Mouse (Mus musculus): ENCODE data around the gene Prex1. TPM values are rescaled to one million over a fixed set of nuclear protein-coding genes. Genes with fewer than 3 reads are reported as not detected.
"Not testable (repeated sequence)": the region's sequence is repeated elsewhere in the genome, so short reads cannot be mapped to it uniquely, and the experiment has no call there.

Prex1 gene
- polyA plus RNA-seq, 1 experiment from 2014 or later, result 27.4 TPM

DNA sequence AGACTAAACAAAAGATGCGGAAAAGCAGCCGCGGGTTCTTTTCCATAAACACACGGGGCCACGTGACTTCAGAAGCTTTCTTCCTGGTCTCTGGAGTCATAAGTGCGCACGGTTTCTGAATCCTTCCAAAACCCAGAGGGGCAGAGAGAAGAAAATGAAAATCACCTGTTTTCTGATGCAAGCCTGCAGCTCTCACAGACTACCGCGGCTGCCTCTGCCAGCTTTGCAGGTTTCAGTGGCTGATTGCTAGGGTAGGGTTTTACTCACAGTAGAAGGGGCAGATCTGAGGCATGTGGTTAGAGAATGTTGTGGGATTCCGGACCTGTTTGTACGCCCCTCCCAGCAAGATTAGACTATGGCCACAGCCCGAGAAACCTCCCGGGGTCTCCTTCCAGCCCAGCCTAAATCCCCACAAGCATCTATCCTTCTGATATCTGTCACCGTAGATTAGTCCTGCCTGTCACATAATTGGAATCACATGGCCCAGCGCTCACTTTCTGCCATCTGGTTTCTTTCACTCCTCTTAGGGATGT, 21.9 kb upstream of the Prex1 start:
- WGBS, result 30% methylated on average over 15 of the region's 15 CpGs
- Histone ChIP-seq H3K9ac (no peak overlapping the region), H3K36me3 (no peaks in the 10 kb centered on the region), H3K9me3 (no peaks in the 10 kb centered on the region), H3K27me3 (no peaks in the 10 kb centered on the region), H3K27ac (replicated peaks) (peak overlapping the region; percentile 35), H3K4me1 (replicated peaks) (peaks cover 10% of the 10 kb centered on the region), H3K4me3 (no peak overlapping the region), H3K4me2 (peak overlapping the region; percentile 43)
- ATAC-seq (ENCODE audit: low FRiP score, low read depth), result no peak

DNA sequence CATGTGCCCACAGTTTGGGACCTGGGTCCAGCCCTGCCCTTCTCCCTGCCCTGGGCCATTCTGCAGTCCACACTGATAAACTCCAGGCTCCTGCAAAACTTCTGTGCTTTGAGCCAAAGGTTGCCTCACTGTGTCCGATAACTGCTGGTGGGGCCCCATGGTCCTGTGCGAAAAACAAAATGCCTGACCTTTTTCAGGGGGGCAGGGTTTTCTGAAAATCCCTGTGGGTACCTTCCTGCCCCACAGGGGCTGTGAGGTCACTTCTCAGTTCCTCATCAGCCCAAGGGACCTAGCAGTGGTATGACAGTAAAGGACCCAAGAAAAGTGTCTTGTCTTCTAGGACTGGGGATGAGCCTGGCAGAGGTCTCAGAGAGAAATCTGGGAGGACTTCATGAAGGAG, 19.2 kb upstream of the Prex1 start:
- Histone ChIP-seq H3K4me3 (no peak overlapping the region), H3K27ac (replicated peaks) (no peak overlapping the region), H3K4me1 (replicated peaks) (peaks cover 23% of the 10 kb centered on the region), H3K36me3 (no peaks in the 10 kb centered on the region), H3K4me2 (no peak overlapping the region), H3K27me3 (no peaks in the 10 kb centered on the region), H3K9me3 (no peaks in the 10 kb centered on the region), H3K9ac (no peak overlapping the region)
- ATAC-seq (ENCODE audit: low FRiP score, low read depth), result no peak
- WGBS, result 93% methylated on average over 2 of the region's 2 CpGs

DNA sequence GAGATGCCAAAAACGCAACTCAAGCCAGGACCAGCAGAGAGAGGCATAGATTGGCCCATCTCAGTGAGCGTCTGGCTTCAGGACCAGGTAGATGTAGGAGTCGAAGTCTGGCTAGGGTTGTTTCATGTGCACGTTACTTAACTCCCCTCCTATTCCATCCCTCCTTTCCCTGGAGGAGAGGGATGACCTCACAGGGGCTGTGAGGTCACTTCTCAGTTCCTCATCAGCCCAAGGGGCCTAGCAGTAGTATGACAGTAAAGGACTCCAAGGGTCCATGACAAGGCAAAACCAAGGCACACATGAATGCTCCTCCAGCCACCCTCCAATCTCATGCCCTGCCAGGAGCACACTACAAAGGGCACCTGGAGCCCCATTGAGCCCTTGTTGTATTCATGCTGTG, 18.5 kb upstream of the Prex1 start:
- H3K4me2 ChIP-seq, result no peak overlapping the region
- WGBS, result 93% methylated on average over 4 of the region's 4 CpGs
- H3K27ac ChIP-seq (replicated peaks), result no peak overlapping the region
- no peaks in the 10 kb centered on the region for H3K36me3 ChIP-seq
- no peaks in the 10 kb centered on the region for H3K9me3 ChIP-seq
- no peak for ATAC-seq (ENCODE audit: low FRiP score, low read depth)
- H3K27me3 ChIP-seq, result no peaks in the 10 kb centered on the region
- peaks cover 25% of the 10 kb centered on the region for H3K4me1 ChIP-seq (replicated peaks)
- H3K9ac ChIP-seq, result no peak overlapping the region
- H3K4me3 ChIP-seq, result no peak overlapping the region

DNA sequence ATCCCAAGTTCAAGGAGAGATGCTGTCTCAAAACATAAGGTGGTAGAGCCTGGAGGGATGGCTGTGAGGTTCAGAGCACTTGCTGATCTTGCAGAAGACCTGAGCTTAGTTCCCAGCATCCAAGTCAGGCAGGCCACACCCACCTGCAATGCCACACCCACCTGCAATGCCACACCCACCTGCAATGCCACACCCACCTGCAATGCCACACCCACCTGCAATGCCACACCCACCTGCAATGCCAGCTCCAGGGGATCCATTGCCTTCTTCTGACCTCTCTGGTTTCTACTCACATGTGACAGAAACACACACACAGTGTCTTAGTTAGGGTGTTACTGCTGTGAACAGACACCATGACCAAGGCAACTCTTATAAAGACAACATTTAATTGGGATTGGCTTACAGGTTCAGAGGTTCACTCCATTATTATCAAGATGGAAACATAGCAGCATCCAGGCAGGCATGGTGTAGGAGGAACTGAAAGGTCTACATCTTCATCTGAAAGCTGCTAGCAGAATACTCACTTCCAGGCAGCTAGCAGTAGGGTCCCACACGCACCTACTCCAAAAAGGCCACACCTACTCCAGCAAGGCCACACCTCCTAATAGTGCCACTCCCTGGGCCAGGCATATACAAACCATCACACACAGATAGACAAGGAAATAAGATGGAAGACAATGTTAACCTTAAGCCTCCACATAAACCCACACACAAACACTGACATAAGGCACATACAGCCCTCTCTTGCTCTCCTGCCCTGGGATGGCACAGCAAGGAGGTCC, 17.7 kb upstream of the Prex1 start:
- peaks cover 28% of the 10 kb centered on the region for H3K4me1 ChIP-seq (replicated peaks)
- ATAC-seq (ENCODE audit: low FRiP score, low read depth); H3K27me3 ChIP-seq; H3K4me3 ChIP-seq; H3K27ac ChIP-seq (replicated peaks); H3K4me2 ChIP-seq; H3K9ac ChIP-seq; H3K9me3 ChIP-seq; H3K36me3 ChIP-seq: not testable (repeated sequence)
- 91% methylated on average over 1 of the region's 1 CpGs for WGBS

DNA sequence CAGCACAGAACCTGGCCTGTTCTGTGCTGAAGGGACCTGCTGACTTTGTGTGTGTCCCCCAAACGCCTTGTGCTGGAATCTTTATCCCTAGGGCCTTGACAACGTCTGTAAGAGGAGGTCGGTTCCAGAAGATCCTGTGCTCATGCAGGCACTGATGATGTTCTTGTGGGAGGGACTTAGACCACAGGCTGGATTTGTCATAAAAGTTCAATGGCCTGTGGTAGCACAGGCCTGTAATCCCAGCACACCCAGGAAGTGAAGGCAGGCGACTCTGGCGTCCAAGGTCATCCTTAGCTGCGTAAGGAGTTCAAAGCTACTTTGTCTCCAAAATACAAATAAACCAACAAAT, 16.9 kb upstream of the Prex1 start:
- no peak for ATAC-seq (ENCODE audit: low FRiP score, low read depth)

DNA sequence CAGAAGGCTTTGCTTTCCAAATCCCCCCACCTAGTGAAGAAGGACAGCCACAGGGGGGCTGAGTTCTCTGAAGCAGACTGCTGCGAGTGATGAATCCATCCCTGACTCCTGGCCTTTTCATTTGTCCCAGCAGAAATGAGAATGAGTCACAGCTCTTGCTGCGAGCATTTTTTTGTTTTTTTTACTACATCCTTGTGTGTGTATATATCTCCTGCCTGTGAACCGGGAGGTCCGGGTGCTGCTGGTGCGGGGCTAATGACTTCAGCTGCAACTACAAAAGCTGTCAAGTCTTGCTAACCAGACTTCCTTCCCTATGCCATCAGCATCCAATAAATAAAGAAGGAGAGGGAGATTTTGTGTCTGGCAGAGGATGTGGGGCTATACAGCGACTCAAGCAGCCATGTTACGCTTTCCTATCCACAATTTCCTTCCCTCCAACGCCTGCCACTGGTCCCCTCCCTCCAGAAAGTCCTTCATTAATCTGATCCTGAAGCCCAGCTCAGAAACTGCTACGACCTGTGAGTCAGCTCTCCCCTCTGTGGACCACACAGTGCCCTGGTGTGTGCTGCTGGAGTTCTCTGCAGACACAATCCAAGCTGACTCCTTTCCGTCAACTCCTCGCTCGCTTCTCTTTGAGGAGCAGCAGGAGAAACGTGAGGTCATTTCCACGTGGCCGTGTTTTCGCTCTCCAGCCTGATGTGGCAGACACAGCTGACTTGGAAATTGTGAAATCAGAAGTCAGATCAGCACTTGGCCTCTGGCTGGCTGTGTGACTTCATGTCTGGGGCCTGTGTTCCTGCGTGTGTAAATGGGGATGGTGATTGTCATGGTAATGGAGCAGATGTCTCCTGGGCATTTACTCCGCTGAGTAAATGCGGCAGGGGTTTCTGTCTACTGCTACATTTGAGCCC, 16.3 kb upstream of the Prex1 start:
- no peak overlapping the region for H3K9ac ChIP-seq

More for the DNA sequence above, 16.9 kb upstream of the Prex1 start:
- peaks cover 24% of the 10 kb centered on the region for H3K4me1 ChIP-seq (replicated peaks)
- no peak overlapping the region for H3K4me3 ChIP-seq
- no peaks in the 10 kb centered on the region for H3K36me3 ChIP-seq
- H3K27me3 ChIP-seq, result no peaks in the 10 kb centered on the region
- H3K4me2 ChIP-seq, result peak overlapping the region; percentile 23
- peak overlapping the region; percentile 71 for H3K27ac ChIP-seq (replicated peaks)
- no peak overlapping the region for H3K9ac ChIP-seq
- 44% methylated on average over 6 of the region's 6 CpGs for WGBS
- H3K9me3 ChIP-seq, result no peaks in the 10 kb centered on the region

DNA sequence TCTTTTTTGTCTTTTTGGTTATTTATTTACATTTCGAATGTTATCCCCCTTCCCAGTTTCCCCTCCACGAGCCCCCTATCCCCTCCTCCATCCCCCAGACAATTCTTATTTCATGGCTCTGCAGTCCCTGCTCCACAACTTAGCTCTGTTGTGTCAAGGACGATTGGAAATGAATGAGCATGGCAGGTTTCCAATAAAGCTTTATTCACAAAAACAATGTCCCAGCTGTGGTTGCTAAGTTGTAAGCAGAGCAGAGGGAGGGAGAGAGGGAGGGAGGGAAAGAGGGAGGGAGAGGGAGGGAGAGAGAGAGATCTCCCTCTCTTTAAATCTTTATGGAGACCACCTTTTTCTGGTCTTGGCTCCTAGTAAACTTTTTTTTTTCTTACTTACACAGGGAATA, 15.4 kb upstream of the Prex1 start:
- no peak overlapping the region; the same call in 1 of the 2 replicates for H3K27ac ChIP-seq (replicated peaks)
- WGBS, result 24% methylated on average over 3 of the region's 3 CpGs
- no peak overlapping the region for H3K9ac ChIP-seq
- H3K27me3 ChIP-seq, result no peaks in the 10 kb centered on the region
- no peaks in the 10 kb centered on the region for H3K9me3 ChIP-seq
- H3K36me3 ChIP-seq, result no peaks in the 10 kb centered on the region
- no peak overlapping the region for H3K4me2 ChIP-seq
- no peak overlapping the region for H3K4me3 ChIP-seq
- ATAC-seq (ENCODE audit: low FRiP score, low read depth), result no peak
- peaks cover 21% of the 10 kb centered on the region for H3K4me1 ChIP-seq (replicated peaks)

More for the DNA sequence above, 16.3 kb upstream of the Prex1 start:
- Histone ChIP-seq H3K27ac (replicated peaks) (peak overlapping the region; percentile 71), H3K36me3 (no peaks in the 10 kb centered on the region), H3K27me3 (no peaks in the 10 kb centered on the region), H3K4me3 (no peak overlapping the region), H3K9me3 (no peaks in the 10 kb centered on the region), H3K4me2 (peak overlapping the region; percentile 23), H3K4me1 (replicated peaks) (peaks cover 21% of the 10 kb centered on the region)
- no peak for ATAC-seq (ENCODE audit: low FRiP score, low read depth)
- 7% methylated on average over 19 of the region's 19 CpGs for WGBS

DNA sequence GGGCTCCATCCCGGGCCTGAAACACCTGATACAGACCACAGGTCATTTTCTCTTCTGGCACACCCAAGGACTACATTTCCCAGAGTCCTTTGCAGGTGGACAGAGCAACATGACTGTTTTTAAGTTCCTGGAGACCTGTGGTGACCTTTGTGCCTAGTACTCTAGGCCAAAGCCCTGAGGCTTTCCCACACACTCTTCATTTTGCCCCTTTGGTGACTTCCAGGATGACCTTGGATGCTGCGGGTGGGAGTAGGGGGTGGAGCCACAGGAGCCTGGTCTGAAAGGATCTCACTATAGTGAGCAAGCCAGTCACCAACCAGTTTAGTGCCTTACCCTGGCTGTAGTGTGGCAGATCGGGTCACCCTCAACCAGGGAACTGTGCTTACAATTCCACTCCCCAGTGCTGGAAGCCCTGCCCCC, 14.6 kb upstream of the Prex1 start:
- Histone ChIP-seq H3K27me3 (no peaks in the 10 kb centered on the region), H3K4me3 (no peak overlapping the region), H3K4me2 (no peak overlapping the region), H3K27ac (replicated peaks) (no peak overlapping the region; the same call in 1 of the 2 replicates), H3K9me3 (no peaks in the 10 kb centered on the region), H3K4me1 (replicated peaks) (peaks cover 21% of the 10 kb centered on the region), H3K36me3 (no peaks in the 10 kb centered on the region), H3K9ac (no peak overlapping the region)
- 54% methylated on average over 3 of the region's 3 CpGs for WGBS
- no peak for ATAC-seq (ENCODE audit: low FRiP score, low read depth)

DNA sequence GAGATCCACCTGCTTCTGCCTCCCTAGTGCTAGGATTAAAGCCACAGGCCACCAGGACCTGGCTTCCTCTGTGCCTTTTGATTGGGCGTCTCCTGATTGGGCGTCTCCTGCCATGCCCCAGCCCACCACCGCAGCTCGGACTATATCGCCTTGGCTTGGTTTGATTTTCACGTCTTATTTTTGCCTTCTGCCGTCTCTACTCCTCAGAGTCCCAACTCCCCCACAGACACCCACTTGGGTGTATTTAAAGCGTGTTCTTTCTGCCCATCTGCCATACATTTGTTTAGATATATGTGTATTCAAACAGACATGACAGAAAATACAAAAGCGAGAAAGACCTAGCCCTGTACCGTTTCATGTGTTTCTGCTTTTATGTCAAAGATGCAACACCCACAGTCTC, 14.2 kb upstream of the Prex1 start:
- H3K9ac ChIP-seq, result no peak overlapping the region
- ATAC-seq (ENCODE audit: low FRiP score, low read depth), result no peak
- 79% methylated on average over 10 of the region's 10 CpGs for WGBS
- no peaks in the 10 kb centered on the region for H3K36me3 ChIP-seq
- no peak overlapping the region for H3K27ac ChIP-seq (replicated peaks)
- H3K4me2 ChIP-seq, result no peak overlapping the region
- H3K4me1 ChIP-seq (replicated peaks), result peaks cover 21% of the 10 kb centered on the region
- no peaks in the 10 kb centered on the region for H3K27me3 ChIP-seq
- no peaks in the 10 kb centered on the region for H3K9me3 ChIP-seq
- H3K4me3 ChIP-seq, result no peak overlapping the region

DNA sequence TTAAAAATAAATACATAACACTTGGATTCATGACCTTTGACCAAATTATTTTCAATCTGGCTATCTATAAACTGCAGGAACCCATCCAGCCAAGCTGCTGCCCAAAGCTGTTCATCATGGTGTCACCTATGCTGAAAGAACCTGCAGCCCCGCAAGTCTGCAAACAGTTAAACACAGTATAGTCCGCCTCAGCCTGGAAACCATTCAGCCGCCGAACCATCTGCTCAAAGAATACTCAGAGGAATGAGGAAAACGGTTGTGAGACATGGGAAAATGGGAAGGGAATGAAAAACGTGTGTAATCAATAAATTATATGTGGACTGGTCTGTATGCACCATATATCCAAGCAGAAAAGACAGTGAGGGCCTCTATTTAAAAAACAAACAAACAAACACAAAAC, 13.3 kb upstream of the Prex1 start:
- no peaks in the 10 kb centered on the region for H3K9me3 ChIP-seq
- no peak overlapping the region for H3K4me2 ChIP-seq
- no peak overlapping the region for H3K27ac ChIP-seq (replicated peaks)
- WGBS, result 28% methylated on average over 6 of the region's 6 CpGs
- no peaks in the 10 kb centered on the region for H3K36me3 ChIP-seq
- peaks cover 21% of the 10 kb centered on the region for H3K4me1 ChIP-seq (replicated peaks)
- H3K27me3 ChIP-seq, result no peaks in the 10 kb centered on the region
- H3K9ac ChIP-seq, result no peak overlapping the region
- no peak for ATAC-seq (ENCODE audit: low FRiP score, low read depth)
- no peak overlapping the region for H3K4me3 ChIP-seq

DNA sequence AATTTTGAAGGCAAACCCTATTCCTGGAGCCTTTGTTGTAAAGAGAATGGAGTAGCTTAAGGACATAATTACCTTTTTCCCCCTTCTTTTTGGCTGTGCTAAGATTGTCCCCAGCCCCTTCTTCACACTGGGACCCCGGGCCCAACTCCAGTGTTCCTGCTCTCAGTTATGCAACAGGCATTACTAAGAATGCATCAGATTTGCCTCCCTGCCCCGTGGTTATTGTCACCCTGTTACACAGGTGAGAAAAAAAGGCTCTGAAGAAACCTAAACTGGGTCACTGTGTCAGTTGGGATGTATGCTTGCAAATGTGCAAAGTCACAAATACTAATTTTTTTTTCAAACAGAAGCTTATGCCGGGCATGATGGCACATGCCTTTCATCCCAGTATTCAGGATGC, 6.8 kb upstream of the Prex1 start:
- 81% methylated on average over 3 of the region's 3 CpGs for WGBS
- Histone ChIP-seq H3K27ac (replicated peaks) (no peak overlapping the region), H3K4me1 (replicated peaks) (no peaks in the 10 kb centered on the region), H3K9me3 (no peaks in the 10 kb centered on the region), H3K4me2 (no peak overlapping the region), H3K27me3 (no peaks in the 10 kb centered on the region), H3K4me3 (no peak overlapping the region), H3K36me3 (no peaks in the 10 kb centered on the region), H3K9ac (no peak overlapping the region)
- ATAC-seq (ENCODE audit: low FRiP score, low read depth), result no peak

DNA sequence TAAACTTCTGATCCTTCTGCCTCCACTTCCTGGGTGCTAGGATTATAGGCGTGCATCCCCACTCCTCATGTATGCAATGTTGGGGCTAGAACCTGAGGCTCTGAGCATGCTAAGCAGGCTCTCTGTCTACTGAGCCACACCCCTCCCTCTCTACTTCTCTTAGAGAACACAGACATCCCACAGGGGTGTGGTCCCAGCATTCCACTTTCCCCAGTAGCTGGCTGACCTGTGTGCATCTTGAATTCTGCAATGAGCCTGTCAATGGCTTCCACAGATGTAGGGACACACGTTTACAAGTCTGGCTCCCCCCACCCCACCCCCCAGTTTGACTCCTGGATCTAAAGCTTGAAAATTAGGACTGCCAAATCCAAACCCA, 6.3 kb upstream of the Prex1 start:
- WGBS, result 67% methylated on average over 2 of the region's 2 CpGs
- Histone ChIP-seq H3K27me3 (0 out of 2 replicates have a peak, but pooled peaks cover 5% of the 10 kb centered on the region), H3K27ac (replicated peaks) (no peak overlapping the region), H3K4me3 (no peak overlapping the region), H3K4me1 (replicated peaks) (no peaks in the 10 kb centered on the region), H3K9ac (no peak overlapping the region), H3K9me3 (no peaks in the 10 kb centered on the region), H3K4me2 (no peak overlapping the region), H3K36me3 (no peaks in the 10 kb centered on the region)
- no peak for ATAC-seq (ENCODE audit: low FRiP score, low read depth)

Measured in hindbrain, embryonic 15.5 days (tissue).